Mouse (Mus musculus) urinary bladder, postnatal 36 days (tissue): ENCODE measurements at regions not wholly inside any gene's neighbourhood (a gene's known extent, or its start where the extent isn't known, plus 50 kb on each side); places are given as distances from the start of the nearest gene placed in this dataset.
A peak's percentile ranks its signal among the peaks of the same experiment; 100 is the strongest.

Experiments used
- DNase-seq, 2 experiments: peaks; one replicate each; pipeline ENCODE4 v3.0.0; 2022; ENCODE audit warnings: low spot score in 2 of 2, mixed read lengths in 1 of 2

- DNase-seq: no peak
Observed at GRCm38 (mm10) chr16:93191174-93191573, 365.2 kb upstream of the Runx1 start.

- DNase-seq: no peak
Observed at GRCm38 (mm10) chr16:93190301-93190700, 364.4 kb upstream of the Runx1 start.

DNA sequence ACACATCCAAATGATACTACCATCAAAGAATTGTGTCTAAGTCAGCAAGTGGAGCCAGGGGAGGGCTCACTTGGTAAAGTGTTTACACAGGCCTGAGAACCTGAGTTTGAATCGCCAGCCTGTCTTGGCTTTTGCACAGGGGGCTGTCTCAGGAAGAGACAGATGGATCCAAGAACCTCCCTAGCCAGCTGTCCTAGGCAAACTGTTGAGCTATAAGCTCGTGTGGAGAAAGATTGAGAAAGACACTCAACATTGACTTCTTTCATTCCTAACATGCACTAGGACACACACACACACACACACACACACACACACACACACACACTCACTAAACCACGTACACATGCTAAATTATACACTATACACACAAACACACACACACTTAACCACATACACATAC, 363.9 kb upstream of the Runx1 start:
- DNase-seq: no peak

DNA sequence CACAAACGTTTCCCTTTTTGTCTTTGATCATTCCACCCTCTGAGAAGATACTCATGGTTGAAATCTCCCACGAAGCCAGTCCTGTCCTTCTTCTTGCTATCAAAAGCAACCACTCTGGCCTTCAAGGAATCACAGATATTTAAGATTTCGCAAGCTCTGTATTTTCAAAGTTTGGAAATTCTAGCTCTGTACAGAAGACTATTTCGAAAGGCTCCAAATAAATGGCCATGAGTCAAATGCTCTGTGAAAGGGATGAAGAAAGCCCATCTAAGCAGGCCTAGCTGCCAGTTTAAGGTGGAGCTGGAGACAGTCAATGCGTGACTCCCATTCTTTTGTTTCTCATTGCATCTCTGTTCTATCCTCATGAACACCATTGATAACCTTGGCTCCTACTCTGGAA, 363.5 kb upstream of the Runx1 start:
- peak in 1 of 2 experiments; percentile 8 for DNase-seq

DNA sequence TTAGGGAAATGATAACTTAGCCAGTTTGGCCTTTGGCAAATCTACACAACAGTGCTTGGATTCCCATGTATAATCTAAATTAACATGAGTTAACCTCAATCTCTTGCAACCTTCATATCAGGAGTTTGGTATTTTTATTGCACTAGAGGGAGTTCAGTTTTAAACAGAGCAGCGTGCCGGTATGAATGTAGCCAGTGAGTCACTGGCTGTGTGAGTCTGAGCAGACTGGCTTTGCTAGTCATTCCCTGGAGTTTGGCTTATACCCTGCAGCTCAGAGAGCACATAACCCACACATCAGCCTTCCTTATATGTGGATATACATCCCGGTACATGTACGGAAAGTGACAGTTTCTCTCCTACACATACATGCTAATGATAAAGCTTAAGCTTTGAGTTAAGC, 360.6 kb upstream of the Runx1 start:
- no peak for DNase-seq

- DNase-seq: no peak
Observed at GRCm38 (mm10) chr16:93182656-93183055, 356.7 kb upstream of the Runx1 start.

GRCm38 (mm10) chr16:93181497-93181896, 355.5 kb upstream of the Runx1 start:
- no peak for DNase-seq

DNA sequence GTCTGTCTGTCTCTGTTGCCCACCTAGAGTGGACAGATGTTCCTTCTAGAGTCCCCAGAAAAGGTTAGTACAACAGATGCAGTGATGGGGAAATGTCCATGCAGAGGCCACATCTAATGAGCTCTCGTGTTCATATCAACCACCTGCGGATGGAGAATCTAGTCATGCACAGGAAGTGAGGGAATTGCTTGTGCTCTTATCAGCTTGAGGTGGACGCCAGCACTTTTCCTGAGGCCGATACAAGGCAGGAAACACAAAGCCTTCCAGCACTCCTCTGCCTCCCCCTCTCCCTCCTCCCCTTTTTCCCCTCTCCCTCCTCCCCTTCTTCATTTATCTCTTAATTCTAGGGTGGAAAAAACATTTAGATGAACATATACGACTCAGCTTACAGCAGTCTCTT, 354.3 kb upstream of the Runx1 start:
- no peak for DNase-seq

GRCm38 (mm10) chr16:93166667-93167066, 340.7 kb upstream of the Runx1 start:
- no peak for DNase-seq

- no peak for DNase-seq
Observed at GRCm38 (mm10) chr16:93158526-93159226, 332.7 kb upstream of the Runx1 start.

DNA sequence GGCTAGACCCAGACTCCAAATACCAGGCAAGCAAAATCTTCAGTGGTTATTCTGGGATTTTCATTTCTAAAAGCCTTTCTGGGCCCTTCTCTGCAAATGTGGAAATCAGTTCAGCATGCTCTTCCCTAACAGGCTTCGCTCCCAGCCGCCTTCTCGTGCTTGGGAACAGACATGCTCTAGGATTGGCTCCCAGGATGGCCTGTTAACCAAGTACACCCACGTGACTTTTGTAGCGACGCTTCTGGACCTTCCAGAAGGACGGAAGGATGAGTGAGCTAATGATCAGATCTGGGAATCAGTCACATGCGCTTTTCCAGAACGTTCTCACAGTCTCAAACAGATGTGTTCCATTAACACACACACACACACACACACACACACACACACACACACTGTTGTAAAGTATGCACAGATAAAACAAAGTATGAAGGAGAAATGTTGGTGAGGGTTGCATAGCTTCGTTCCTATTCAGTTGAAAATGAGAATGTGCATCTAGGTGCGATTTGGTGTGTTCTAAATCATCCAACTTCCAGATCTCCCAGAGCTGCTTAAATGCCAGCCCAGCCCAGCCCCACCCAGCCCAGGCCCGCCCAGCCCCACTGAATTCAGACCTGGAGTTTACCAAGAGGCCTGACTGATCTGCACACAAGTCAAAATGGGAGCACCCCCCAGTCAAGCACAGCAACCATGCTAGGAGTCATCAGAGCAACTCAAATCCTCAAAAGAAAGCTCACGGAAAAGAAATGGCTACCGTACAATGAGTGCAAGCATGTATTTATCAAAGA, 327.8 kb upstream of the Runx1 start:
- no peak for DNase-seq

- no peak for DNase-seq
Observed at GRCm38 (mm10) chr16:93152765-93153489, 327.0 kb upstream of the Runx1 start.

DNA sequence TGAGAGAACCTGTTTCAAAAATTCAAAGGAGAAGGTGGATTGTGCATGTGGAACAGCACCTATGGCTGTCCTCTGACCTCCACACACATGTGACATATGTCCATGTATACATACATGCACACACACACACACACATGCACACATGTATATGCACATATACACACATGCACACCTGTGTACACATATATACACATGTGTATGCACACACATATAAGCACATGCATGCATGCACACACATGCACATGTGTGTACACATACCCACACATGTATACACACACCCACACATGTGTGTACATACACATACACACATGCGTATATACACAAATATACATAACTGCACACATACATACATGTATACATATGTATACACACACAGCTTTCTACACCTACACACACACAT, 326.1 kb upstream of the Runx1 start:
- DNase-seq: no peak

- no peak for DNase-seq
Observed at GRCm38 (mm10) chr16:93151652-93152051, 325.7 kb upstream of the Runx1 start.

GRCm38 (mm10) chr16:93150451-93150850, 324.5 kb upstream of the Runx1 start:
- no peak for DNase-seq

- no peak for DNase-seq
Observed at GRCm38 (mm10) chr16:93147525-93148222, 321.7 kb upstream of the Runx1 start.

DNA sequence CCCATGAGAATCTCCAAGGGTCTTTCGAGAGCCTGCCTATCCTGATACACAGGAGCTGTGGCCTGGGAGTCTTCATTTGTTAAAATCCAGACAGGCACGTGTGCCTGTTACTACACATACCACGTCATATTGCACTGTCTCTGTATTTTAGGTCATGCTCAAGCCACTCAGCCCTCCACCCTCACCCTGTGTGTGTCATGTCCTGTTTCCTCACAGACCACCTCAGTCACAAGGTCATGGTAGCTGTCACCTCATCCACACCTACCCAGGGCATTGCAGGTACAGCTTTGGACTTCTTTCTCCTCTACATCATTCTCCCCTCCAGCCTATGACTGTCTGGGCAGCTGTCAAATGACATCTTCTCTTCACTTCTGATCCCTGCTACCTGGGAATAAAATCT, 320.9 kb upstream of the Runx1 start:
- DNase-seq: no peak

- no peak for DNase-seq
Observed at GRCm38 (mm10) chr16:93145617-93146016, 319.7 kb upstream of the Runx1 start.

DNA sequence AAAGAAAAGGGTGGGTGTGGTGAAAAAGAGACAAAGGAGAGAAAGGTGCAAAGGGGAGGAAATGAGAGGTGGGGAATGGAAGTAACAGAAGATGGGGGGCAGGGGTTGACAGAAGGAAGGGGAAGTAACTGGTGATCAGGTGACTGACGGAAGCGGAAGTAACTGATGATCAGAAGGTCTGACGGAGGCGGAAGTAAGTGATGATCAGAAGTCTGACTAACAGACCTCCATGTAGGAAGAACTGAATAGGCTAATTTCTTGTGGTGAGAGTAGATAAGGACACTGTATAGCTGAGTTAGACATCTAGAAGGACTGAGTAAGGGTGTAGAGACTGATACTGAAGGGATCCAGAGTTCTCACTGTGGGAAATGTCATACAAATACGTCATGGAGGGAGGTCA, 318.1 kb upstream of the Runx1 start:
- no peak for DNase-seq

DNA sequence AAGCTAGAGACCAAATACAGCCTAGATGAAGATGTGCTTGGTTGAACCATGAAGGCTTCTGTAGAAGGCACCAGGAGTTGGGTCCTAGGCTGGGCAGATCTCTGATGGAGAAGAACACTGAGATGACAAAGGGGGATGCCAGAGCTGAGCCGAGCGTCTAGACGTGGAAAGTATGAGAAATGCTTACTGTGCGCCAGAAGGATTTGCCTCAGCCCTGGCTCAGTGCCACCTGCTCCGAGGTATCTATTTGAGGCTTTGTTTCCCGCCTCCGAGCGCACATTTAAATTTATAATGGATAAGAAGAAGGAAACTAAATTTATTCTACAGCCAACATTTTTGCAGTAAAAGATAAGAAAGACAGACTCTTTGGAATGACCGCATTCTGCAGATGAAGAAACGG, 317.2 kb upstream of the Runx1 start:
- no peak for DNase-seq

GRCm38 (mm10) chr16:93141967-93142366, 316.0 kb upstream of the Runx1 start:
- DNase-seq: no peak

- no peak for DNase-seq
Observed at GRCm38 (mm10) chr16:93140535-93141110, 314.7 kb upstream of the Runx1 start.
